Mouse (Mus musculus): ENCODE measurements around the gene Mns1. TPM values are rescaled to one million over a fixed set of nuclear protein-coding genes. Genes with fewer than 3 reads are reported as not detected.
"Not testable (repeated sequence)": the region's sequence is repeated elsewhere in the genome, so short reads cannot be mapped to it uniquely, and the experiment has no call there.

Mns1 gene
- polyA plus RNA-seq (2016; fragmentation: Nextera tagmentation; extraction: Ambion mirVana) = 22.0 and 34.1 TPM in 2 replicates

DNA sequence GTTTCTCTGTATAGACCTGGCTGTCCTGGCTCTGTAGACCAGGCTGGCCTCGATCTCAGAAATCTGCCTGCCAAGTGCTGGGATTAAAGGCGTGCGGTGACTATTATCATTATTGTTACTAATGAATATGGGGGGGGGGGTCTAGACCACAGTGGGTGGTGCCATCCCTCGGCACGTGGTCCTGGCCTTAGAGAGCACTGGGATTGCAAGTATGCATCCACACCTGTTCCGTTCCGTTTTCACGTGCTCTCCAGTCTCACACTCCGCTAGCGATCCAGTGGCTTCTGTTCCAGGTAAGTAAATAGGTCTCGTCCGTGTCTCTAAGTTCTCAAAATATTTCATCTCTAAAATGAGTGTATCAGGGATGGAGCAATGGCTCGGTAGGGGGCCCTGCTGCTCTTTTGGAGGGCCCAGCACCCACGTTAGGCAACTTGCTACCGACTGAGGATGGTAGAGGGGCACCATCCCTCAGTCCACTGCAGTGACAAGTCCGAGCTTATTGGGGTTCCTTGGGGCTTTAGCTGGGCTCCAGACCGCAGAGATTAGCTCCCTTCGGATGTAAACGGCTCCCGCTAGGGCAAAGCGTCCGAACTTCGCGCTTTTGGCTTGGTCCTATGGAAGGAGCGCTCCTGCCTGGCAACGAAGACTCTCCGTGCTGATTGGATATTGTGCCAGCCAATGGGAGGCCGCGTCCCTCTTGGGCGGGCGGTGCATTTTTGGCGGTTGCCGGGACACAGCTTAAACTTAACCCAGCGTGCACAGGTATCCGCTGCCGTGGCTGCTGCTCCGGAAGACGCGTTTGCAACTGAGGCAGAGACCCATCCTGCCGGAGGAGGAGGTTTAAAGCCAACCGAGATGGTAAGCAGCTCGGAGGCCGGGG is at the start of gene Mns1:
Mns1 (plus strand) TSS at position 190 of the 880 bp plus-strand sequence.
- H3K4me1 ChIP-seq = peaks cover 19% of the 10 kb centered on the region
- peak within 1 kb of the TSS; percentile 72 for H3K4me3 ChIP-seq
- H3K27ac ChIP-seq = peak within 1 kb of the TSS; percentile 87
- peak; percentile 98 for DNase-seq (ENCODE audit: low spot score)
- no peaks in the 10 kb centered on the region for H3K9me3 ChIP-seq
- H3K36me3 ChIP-seq = peaks cover under 1% of the 10 kb centered on the region; the same call in 1 of the 2 replicates
- H3K27me3 ChIP-seq (ENCODE audit: insufficient read depth, poor library complexity, severe bottlenecking) = no peaks in the 10 kb centered on the region
- 2% methylated on average over 43 of the region's 43 CpGs for WGBS

DNA sequence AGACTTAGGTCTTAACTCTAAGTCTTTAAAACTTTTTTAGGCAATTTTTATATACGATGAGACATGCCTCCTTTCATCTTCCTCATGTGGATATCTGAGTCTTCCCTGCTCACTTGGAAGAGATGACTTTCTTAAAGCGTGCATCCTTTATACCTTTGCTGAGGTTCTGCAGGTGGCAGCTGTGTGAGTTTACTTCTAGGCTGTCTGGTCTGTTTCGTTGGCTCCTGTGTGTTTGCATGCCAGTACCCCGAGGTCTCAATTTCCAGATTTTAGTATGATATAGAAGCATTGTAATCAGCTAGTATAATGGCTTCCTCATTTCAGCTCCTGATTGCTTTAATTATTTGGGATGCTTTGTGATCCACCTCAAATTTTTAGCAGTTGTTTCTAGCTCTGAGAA is 48.9 kb upstream of the Mns1 start:
- Histone ChIP-seq H3K27ac (no peak overlapping the region), H3K9me3 (no peaks in the 10 kb centered on the region), H3K4me3 (no peak overlapping the region), H3K36me3 (no peaks in the 10 kb centered on the region), H3K27me3 (ENCODE audit: insufficient read depth, poor library complexity, severe bottlenecking) (no peaks in the 10 kb centered on the region), H3K4me1 (0 out of 2 replicates have a peak, but pooled peaks cover 1% of the 10 kb centered on the region)
- no peak for DNase-seq (ENCODE audit: low spot score)
- 85% methylated on average over 4 of the region's 4 CpGs for WGBS

DNA sequence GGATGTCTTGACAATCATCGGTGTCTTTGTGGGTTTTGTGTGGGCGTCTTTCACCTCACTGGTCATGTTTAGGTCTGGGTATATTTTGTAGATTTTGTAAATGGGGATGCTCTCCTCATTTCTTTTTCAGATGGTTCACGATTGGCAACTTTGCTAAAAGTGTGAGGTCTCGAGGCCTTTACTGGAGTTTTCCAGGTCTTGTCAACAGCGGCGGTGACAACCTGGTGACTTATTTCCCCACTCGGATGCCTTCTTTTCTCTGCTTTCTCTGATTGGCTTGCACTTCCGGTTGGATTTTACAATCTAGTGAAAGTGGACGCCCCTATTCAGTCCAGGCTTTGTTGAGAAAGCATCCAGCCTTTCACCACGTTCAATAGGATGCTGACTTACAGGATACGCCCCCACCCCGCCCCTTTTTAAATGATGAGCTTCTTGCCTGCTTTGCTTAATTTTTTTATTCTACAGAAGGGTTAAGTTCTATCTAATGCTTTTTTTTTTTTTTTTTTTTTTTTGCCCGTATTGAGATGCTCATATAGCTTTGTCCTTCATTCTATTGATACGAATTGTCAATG is 48.3 kb upstream of the Mns1 start:
- 73% methylated on average over 14 of the region's 14 CpGs for WGBS
- H3K36me3 ChIP-seq = no peaks in the 10 kb centered on the region
- no peaks in the 10 kb centered on the region for H3K27me3 ChIP-seq (ENCODE audit: insufficient read depth, poor library complexity, severe bottlenecking)
- no peak for DNase-seq (ENCODE audit: low spot score)
- no peak overlapping the region for H3K4me3 ChIP-seq
- 0 out of 2 replicates have a peak, but pooled peaks cover 3% of the 10 kb centered on the region for H3K4me1 ChIP-seq
- H3K9me3 ChIP-seq = no peaks in the 10 kb centered on the region
- H3K27ac ChIP-seq = no peak overlapping the region

DNA sequence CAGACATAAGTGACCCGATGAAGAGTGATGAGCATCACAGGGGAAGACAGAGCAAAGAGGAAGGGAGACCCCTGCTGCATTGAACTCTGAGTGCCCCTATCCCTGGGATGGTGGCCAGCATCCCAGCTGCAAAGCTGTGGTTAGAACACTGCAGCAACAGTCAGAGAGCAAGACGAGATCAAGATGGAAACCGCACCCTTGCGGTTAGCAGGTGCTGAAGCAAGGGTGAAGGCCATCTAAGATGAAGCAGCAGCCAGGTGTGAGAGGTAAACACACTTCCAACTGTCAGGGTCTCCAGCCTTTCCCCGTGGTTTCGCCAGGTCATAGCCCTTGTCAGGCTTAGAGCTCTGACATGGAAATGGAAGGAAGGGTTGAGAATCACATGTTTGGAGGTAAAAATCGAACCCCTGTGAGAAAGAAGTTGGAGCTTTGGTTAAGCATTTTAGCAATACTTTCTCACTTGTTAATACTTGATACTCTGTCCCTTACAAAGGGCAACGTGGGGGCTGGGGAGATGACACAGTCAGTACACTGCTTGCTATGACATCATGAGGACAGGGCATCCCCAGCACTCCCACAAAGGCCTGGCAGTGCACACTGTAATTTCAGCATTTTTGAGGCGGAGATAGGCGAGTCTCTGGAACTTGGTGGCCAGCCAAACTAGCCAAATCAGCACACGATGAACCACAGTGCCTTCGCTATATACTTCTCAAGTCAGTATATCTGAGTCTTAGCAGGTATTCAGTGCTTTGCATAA is 47.3 kb upstream of the Mns1 start:
- H3K9me3 ChIP-seq = no peaks in the 10 kb centered on the region
- no peak overlapping the region for H3K4me3 ChIP-seq
- 0 out of 2 replicates have a peak, but pooled peaks cover 3% of the 10 kb centered on the region for H3K4me1 ChIP-seq
- no peak for DNase-seq (ENCODE audit: low spot score)
- no peaks in the 10 kb centered on the region for H3K36me3 ChIP-seq
- 79% methylated on average over 12 of the region's 12 CpGs for WGBS
- no peak overlapping the region for H3K27ac ChIP-seq
- no peaks in the 10 kb centered on the region for H3K27me3 ChIP-seq (ENCODE audit: insufficient read depth, poor library complexity, severe bottlenecking)

DNA sequence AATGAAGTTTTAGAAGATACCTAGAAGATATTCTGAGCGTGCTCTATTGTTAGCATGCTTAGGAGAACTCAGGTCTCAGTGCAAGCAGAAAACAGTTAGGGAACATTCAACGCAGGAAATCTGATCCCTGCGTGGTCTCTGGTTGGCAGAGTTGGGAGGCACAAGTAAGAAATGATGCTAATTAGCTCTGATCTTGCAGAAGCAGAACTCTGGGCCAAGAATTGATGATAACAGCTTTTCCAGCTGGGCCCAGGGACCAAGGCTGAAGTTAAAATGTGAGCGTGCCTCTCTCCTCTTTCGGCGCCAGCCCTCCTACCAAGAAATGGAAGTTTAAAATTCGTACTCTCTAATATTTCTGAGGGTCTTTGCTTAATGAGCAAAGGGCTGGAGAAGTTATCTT is 45.1 kb upstream of the Mns1 start:
- H3K27ac ChIP-seq = no peak overlapping the region
- 77% methylated on average over 7 of the region's 7 CpGs for WGBS
- H3K4me3 ChIP-seq = no peak overlapping the region
- no peaks in the 10 kb centered on the region for H3K9me3 ChIP-seq
- H3K36me3 ChIP-seq = no peaks in the 10 kb centered on the region
- no peaks in the 10 kb centered on the region for H3K27me3 ChIP-seq (ENCODE audit: insufficient read depth, poor library complexity, severe bottlenecking)
- no peak for DNase-seq (ENCODE audit: low spot score)
- H3K4me1 ChIP-seq = peaks cover 14% of the 10 kb centered on the region

DNA sequence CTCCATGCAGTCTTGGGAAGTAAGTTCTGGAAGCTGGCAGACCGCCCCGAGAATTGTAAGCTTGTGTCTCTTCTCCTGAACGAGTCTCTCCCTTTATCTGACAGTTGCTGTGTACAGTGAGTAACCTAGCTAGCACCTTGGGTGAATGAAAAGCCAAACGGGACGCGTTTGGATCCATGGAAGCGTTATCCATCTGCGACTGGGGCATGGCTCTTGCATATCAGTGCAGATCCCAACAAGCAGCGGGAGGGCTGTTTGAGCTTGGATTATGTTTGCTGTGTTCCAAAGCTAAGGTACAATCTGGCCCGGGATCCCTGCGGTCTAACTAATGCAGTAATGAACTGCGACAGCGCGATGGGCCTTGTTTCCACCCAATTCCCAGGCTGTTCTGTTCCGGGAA is 44.6 kb upstream of the Mns1 start:
- Histone ChIP-seq H3K4me1 (peaks cover 15% of the 10 kb centered on the region), H3K27ac (no peak overlapping the region), H3K27me3 (ENCODE audit: insufficient read depth, poor library complexity, severe bottlenecking) (no peaks in the 10 kb centered on the region), H3K36me3 (no peaks in the 10 kb centered on the region), H3K9me3 (no peaks in the 10 kb centered on the region), H3K4me3 (no peak overlapping the region)
- DNase-seq (ENCODE audit: low spot score) = no peak
- WGBS = 78% methylated on average over 15 of the region's 15 CpGs

DNA sequence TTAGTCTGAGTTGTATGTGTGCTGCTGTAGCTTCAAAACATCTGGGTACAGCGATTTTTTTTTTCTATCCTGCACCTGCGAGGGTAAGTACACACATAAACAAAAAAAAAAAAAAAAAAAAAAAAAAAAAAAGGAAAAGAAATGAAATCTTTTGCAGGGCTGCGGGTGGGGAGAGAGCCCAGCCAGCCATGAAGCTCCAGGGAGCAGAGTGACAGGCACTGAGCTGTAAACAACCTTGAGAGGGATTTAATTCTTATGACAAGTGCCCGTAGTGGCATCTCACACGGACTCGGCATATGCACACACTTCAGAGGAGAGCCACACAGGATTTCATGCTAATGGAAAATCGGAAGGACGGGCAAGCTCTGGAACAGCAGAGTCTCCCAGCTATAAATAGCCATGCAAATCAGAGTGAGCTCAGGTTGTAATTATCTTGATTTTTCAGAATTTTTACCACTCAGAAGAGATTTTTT is 43.9 kb upstream of the Mns1 start:
- DNase-seq (ENCODE audit: low spot score) = no peak
- no peak overlapping the region for H3K27ac ChIP-seq
- no peak overlapping the region for H3K4me3 ChIP-seq
- 57% methylated on average over 8 of the region's 8 CpGs for WGBS
- no peaks in the 10 kb centered on the region; the same call in 1 of the 2 replicates for H3K9me3 ChIP-seq
- H3K4me1 ChIP-seq = peaks cover 15% of the 10 kb centered on the region
- H3K27me3 ChIP-seq (ENCODE audit: insufficient read depth, poor library complexity, severe bottlenecking) = no peaks in the 10 kb centered on the region
- no peaks in the 10 kb centered on the region for H3K36me3 ChIP-seq

DNA sequence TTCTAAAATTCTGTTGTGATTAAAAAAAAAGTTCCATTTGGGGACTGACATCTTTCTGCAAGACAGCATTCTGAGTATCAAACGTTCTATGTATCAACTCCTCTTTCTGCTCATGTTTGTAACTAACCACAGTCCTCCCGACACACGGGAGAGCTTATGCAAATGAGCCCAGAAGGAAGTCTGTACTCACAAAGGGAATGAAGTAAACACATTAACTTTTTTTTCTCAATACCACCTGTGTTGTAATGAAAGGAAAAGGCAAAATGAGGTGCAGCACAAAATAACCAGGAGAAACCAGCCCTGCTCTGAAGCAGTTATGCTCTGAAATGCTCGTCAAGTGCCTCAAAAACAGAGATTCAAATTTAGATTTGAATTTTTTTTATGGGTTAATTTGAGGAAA is 37.7 kb upstream of the Mns1 start:
- no peak overlapping the region for H3K27ac ChIP-seq
- H3K4me3 ChIP-seq = no peak overlapping the region
- H3K27me3 ChIP-seq (ENCODE audit: insufficient read depth, poor library complexity, severe bottlenecking) = no peaks in the 10 kb centered on the region
- no peaks in the 10 kb centered on the region; the same call in 1 of the 2 replicates for H3K9me3 ChIP-seq
- WGBS = 50% methylated on average over 4 of the region's 4 CpGs
- DNase-seq (ENCODE audit: low spot score) = no peak
- no peaks in the 10 kb centered on the region for H3K36me3 ChIP-seq
- H3K4me1 ChIP-seq = peaks cover 13% of the 10 kb centered on the region

DNA sequence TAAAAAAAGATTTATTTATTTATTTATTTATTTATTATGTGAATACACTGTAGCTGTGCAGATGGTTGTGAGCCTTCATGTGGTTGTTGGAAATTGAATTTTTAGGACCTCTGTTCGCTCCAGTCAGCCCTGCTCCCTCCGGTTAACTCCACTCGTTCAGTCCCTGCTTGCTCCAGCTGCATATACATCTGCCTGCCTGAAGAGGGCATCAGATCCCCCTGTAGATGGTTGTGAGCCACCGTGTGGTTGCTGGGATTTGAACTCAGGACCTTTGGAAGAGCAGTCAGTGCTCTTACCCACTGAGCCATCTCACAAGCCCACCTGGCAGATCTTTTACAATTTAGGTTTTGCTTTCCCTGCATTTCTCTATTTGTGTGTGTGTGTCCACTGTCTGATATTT is 36.0 kb upstream of the Mns1 start:
- H3K27ac ChIP-seq; H3K4me3 ChIP-seq; H3K9me3 ChIP-seq; H3K36me3 ChIP-seq; H3K27me3 ChIP-seq (ENCODE audit: insufficient read depth, poor library complexity, severe bottlenecking); DNase-seq (ENCODE audit: low spot score): not testable (repeated sequence)
- H3K4me1 ChIP-seq = peaks cover 10% of the 10 kb centered on the region
- WGBS = 65% methylated on average over 4 of the region's 4 CpGs

DNA sequence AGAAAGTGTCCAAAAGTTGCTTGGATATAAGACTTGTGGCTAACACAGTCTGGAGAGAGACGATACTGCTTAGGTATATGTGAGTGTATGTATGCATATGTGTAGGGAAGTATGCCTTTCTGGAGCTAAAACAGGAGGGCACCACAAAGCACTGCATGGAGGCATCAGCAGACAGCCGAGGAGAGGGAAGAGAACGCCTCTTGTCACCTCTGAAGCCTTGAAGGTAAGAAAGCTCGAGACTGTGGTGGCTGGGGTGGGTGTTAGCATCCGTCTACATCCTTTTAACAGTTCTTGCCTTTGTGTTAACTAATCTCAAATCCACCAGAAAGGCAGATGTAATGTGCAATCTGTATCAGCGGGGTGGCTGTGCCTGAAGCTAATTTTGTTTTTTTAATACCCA is 34.4 kb upstream of the Mns1 start:
- no peak overlapping the region for H3K27ac ChIP-seq
- no peaks in the 10 kb centered on the region; the same call in 1 of the 2 replicates for H3K9me3 ChIP-seq
- no peak overlapping the region for H3K4me3 ChIP-seq
- H3K36me3 ChIP-seq = no peaks in the 10 kb centered on the region
- no peaks in the 10 kb centered on the region for H3K27me3 ChIP-seq (ENCODE audit: insufficient read depth, poor library complexity, severe bottlenecking)
- DNase-seq (ENCODE audit: low spot score) = no peak
- peaks cover 3% of the 10 kb centered on the region for H3K4me1 ChIP-seq
- WGBS = 68% methylated on average over 6 of the region's 6 CpGs

DNA sequence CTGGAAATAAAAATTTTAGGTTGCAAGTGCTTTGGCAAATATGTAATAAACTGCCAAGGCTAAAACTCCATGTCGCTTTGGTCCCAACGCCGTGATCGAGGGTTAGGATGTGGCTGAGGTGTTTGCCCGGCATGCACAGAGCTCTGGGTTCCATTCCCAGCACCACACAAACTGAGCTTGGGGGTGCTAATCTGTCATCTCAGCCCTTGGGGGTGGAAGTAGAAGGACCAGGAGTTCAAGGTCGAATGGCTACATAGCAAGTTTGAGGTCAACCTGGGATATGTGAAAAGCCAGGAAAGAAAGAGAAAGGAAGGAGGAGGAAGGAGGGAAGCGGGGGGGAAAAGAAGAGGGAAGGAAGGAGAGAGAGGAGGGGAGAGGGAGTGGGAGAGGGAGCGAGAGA is 33.4 kb upstream of the Mns1 start:
- 86% methylated on average over 8 of the region's 8 CpGs for WGBS
- no peaks in the 10 kb centered on the region for H3K36me3 ChIP-seq
- no peaks in the 10 kb centered on the region for H3K27me3 ChIP-seq (ENCODE audit: insufficient read depth, poor library complexity, severe bottlenecking)
- no peak overlapping the region for H3K27ac ChIP-seq
- H3K4me1 ChIP-seq = peaks cover 8% of the 10 kb centered on the region
- DNase-seq (ENCODE audit: low spot score) = no peak
- no peak overlapping the region for H3K4me3 ChIP-seq
- no peaks in the 10 kb centered on the region for H3K9me3 ChIP-seq

DNA sequence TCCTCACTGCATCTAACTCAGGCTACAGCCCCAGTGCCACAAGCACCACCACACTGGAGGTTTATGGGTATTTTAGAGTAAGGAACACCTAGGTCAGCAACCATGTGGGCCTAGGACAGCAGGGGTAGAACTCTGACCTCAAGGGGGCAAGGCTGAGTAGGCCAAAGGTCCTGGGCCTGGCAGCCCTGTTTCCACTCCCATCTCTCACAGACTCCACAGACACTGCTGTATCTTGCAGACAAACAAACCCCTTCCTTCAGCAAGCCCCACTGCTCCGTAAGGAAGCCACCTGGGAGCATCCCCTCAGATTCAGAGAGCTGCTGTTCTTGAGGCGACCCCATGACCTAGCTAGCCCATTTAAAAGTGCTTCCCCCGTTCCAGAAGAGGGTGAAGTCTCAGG is 32.9 kb upstream of the Mns1 start:
- Histone ChIP-seq H3K4me1 (peaks cover 13% of the 10 kb centered on the region), H3K9me3 (no peaks in the 10 kb centered on the region), H3K27ac (no peak overlapping the region), H3K27me3 (ENCODE audit: insufficient read depth, poor library complexity, severe bottlenecking) (no peaks in the 10 kb centered on the region), H3K36me3 (no peaks in the 10 kb centered on the region), H3K4me3 (no peak overlapping the region)
- WGBS = 70% methylated on average over 3 of the region's 3 CpGs
- no peak for DNase-seq (ENCODE audit: low spot score)
